Comparison of ENCODE assay signal across 25 mouse cellular contexts in genomic region chr12:10572378-10572650, GRCm38 (mm10).
DNase-seq lines count a peak whose midpoint lies in the region; ATAC-seq lines count a peak whose summit lies in the region.
"Had no signal": no experiment of that assay in that cellular context is flagged by ENCODE, and none has a peak within 500 bp of the region (broad histone marks: within the 10 kb centered on the region; RNA-seq: fewer than 3 reads in every experiment).

No protein-coding gene starts in this region.

- 0 out of 2 replicates have a peak overlapping the region, but pooled peaks have one; percentile 3 for H3K4me3 ChIP-seq in limb, embryonic 15.5 days
- H3K4me3 ChIP-seq in forebrain, embryonic 11.5 days (ENCODE audit: low read depth, low read length), result no peak overlapping the region
- H3K4me3 ChIP-seq: forebrain, embryonic 10.5 days; heart, embryonic 10.5 days; midbrain, embryonic 15.5 days; neural tube, embryonic 12.5 days had no signal

- H3K27me3 ChIP-seq in limb, embryonic 15.5 days, result no peaks in the 10 kb centered on the region
- H3K27me3 ChIP-seq in forebrain, embryonic 11.5 days (ENCODE audit: control insufficient read depth, insufficient read depth, low read length), result no peaks in the 10 kb centered on the region
- H3K27me3 ChIP-seq: midbrain, embryonic 15.5 days; neural tube, embryonic 12.5 days had no signal

- 13% methylated on average over 5 of the region's 5 CpGs for WGBS in limb, embryonic 15.5 days
- WGBS in forebrain, embryonic 11.5 days, result 71% methylated on average over 5 of the region's 5 CpGs

- DNase-seq in frontal cortex, postnatal 14 days (ENCODE audit: low spot score in 2 of 2), result no peak
- peak; percentile 4 to 9 for DNase-seq in left cerebral cortex, postnatal 36 days (ENCODE audit: low spot score in 2 of 2)
- no peak for DNase-seq in left cerebral cortex, postnatal 4 days
- peak; percentile 60 for DNase-seq in forelimb bud, embryonic 11.5 days (ENCODE audit: low read depth, low spot score)
- no peak for DNase-seq in kidney, postnatal 14 days
- no peak for DNase-seq in forebrain, embryonic 11.5 days (ENCODE audit: low spot score)
- DNase-seq: adrenal gland, postnatal 14 days; cerebellum, adult 11 months; cerebellum, postnatal 10 days; heart, postnatal 4 days; kidney, postnatal 4 days; lung, embryonic 14.5 days; retina, postnatal 1 day; thymus, adult 18-20 months; thymus, postnatal 36 days had no signal

- H3K36me3 ChIP-seq in limb, embryonic 15.5 days, result no peaks in the 10 kb centered on the region
- no peaks in the 10 kb centered on the region for H3K36me3 ChIP-seq in forebrain, embryonic 11.5 days (ENCODE audit: control insufficient read depth, insufficient read depth, low read length)
- H3K36me3 ChIP-seq: forebrain, embryonic 10.5 days; heart, embryonic 10.5 days; midbrain, embryonic 15.5 days; neural tube, embryonic 12.5 days had no signal

- ATAC-seq in frontal cortex, adult (ENCODE audit: low TSS enrichment), result peak; percentile 69; the same call in 1 of the 2 replicates
- ATAC-seq in limb, embryonic 15.5 days (ENCODE audit: insufficient number of reproducible peaks, low FRiP score, low TSS enrichment, low read depth), result no peak
- no peak for ATAC-seq in forebrain, embryonic 11.5 days (replicated peaks; ENCODE audit: low FRiP score)
- ATAC-seq: hindbrain, postnatal 0 days; intestine, embryonic 16.5 days had no signal

- intact Hi-C loops in left cerebral cortex, postnatal 36 days (cut with DNase I), result no loop called here
- intact Hi-C loops in left cerebral cortex, postnatal 4 days (cut with DNase I), result no loop called here

- no peaks in the 10 kb centered on the region for H3K9me3 ChIP-seq in limb, embryonic 15.5 days
- H3K9me3 ChIP-seq in forebrain, embryonic 11.5 days (ENCODE audit: control insufficient read depth, low read length), result no peaks in the 10 kb centered on the region
- H3K9me3 ChIP-seq: forebrain, embryonic 10.5 days; heart, embryonic 10.5 days; midbrain, embryonic 15.5 days; neural tube, embryonic 12.5 days had no signal

- peaks cover 4% of the 10 kb centered on the region for H3K4me1 ChIP-seq in limb, embryonic 15.5 days
- no peaks in the 10 kb centered on the region for H3K4me1 ChIP-seq in forebrain, embryonic 11.5 days (replicated peaks; ENCODE audit: control insufficient read depth, insufficient read depth, low read length)
- H3K4me1 ChIP-seq: forebrain, embryonic 10.5 days; heart, embryonic 10.5 days; midbrain, embryonic 15.5 days; neural tube, embryonic 12.5 days had no signal

- H3K4me2 ChIP-seq in limb, embryonic 15.5 days, result peak overlapping the region; percentile 35
- H3K4me2 ChIP-seq in forebrain, embryonic 11.5 days (ENCODE audit: low read depth, low read length, severe bottlenecking), result no peak overlapping the region
- H3K4me2 ChIP-seq: lung, embryonic 14.5 days; neural tube, embryonic 12.5 days had no signal

- peak overlapping the region; percentile 87 for H3K27ac ChIP-seq in limb, embryonic 15.5 days
- H3K27ac ChIP-seq in forebrain, embryonic 11.5 days (ENCODE audit: low read depth, low read length), result no peak overlapping the region
- H3K27ac ChIP-seq: forebrain, embryonic 10.5 days; heart, embryonic 10.5 days; hindbrain, postnatal 0 days; liver, embryonic 14.5 days; midbrain, embryonic 15.5 days; neural tube, embryonic 12.5 days had no signal

- H3K9ac ChIP-seq in limb, embryonic 15.5 days, result no peak overlapping the region
- H3K9ac ChIP-seq in forebrain, embryonic 11.5 days (ENCODE audit: low read length), result no peak overlapping the region
- H3K9ac ChIP-seq: forebrain, postnatal 0 days; liver, embryonic 14.5 days; lung, embryonic 14.5 days; midbrain, embryonic 15.5 days; neural tube, embryonic 12.5 days had no signal

Comparison
In these comparisons a context has a peak if more than half of its experiments do, and no peak if none do; other contexts are left out.
1. DNase-seq: peak in left cerebral cortex, postnatal 36 days (2 of 2) and forelimb bud, embryonic 11.5 days (single experiment); none in frontal cortex, postnatal 14 days (0 of 2), left cerebral cortex, postnatal 4 days (single experiment), kidney, postnatal 14 days (single experiment) and forebrain, embryonic 11.5 days (single experiment).